Mouse (Mus musculus): ENCODE results near the gene Gm28048.
A peak's percentile ranks its signal among the peaks of the same experiment; 100 is the strongest.

The Gm28048 gene

GRCm38 (mm10) chr11:22981984-22982757 is at the start of gene Gm28048, which contains the start of gene Commd1:
Gene Gm28048 (minus strand): TSS chr11:22982090.
Gene Commd1 (minus strand): TSS chr11:22982382.
- peak; percentile 95 to 98 for DNase-seq (ENCODE audit: low spot score in 2 of 2)

GRCm38 (mm10) chr11:23029399-23029798 is 47.5 kb upstream of the Gm28048 start:
- no peak for DNase-seq (ENCODE audit: low spot score in 2 of 2)

GRCm38 (mm10) chr11:23028957-23029356 is 47.1 kb upstream of the Gm28048 start:
- no peak for DNase-seq (ENCODE audit: low spot score in 2 of 2)

GRCm38 (mm10) chr11:23024169-23024568 is 42.3 kb upstream of the Gm28048 start:
- no peak for DNase-seq (ENCODE audit: low spot score in 2 of 2)

GRCm38 (mm10) chr11:23023155-23023554 is 41.3 kb upstream of the Gm28048 start:
- DNase-seq (ENCODE audit: low spot score in 2 of 2): no peak

GRCm38 (mm10) chr11:23020841-23021240 is 39.0 kb upstream of the Gm28048 start:
- no peak for DNase-seq (ENCODE audit: low spot score in 2 of 2)

- no peak for DNase-seq (ENCODE audit: low spot score in 2 of 2)
Measured at GRCm38 (mm10) chr11:23020116-23020770, 38.4 kb upstream of the Gm28048 start.

GRCm38 (mm10) chr11:23017943-23018342 is 36.1 kb upstream of the Gm28048 start:
- no peak for DNase-seq (ENCODE audit: low spot score in 2 of 2)

- no peak for DNase-seq (ENCODE audit: low spot score in 2 of 2)
Measured at GRCm38 (mm10) chr11:23014996-23015395, 33.1 kb upstream of the Gm28048 start.

- no peak for DNase-seq (ENCODE audit: low spot score in 2 of 2)
Measured at GRCm38 (mm10) chr11:23013580-23014294, 31.8 kb upstream of the Gm28048 start.

- DNase-seq (ENCODE audit: low spot score in 2 of 2): no peak
Measured at GRCm38 (mm10) chr11:23013096-23013495, 31.2 kb upstream of the Gm28048 start.

GRCm38 (mm10) chr11:23008824-23009200 is 26.9 kb upstream of the Gm28048 start:
- no peak for DNase-seq (ENCODE audit: low spot score in 2 of 2)

GRCm38 (mm10) chr11:23008181-23008823 is 26.4 kb upstream of the Gm28048 start:
- DNase-seq (ENCODE audit: low spot score in 2 of 2): peak; percentile 69 to 74

- peak; percentile 32 to 59 for DNase-seq (ENCODE audit: low spot score in 2 of 2)
Measured at GRCm38 (mm10) chr11:23007481-23008180, 25.7 kb upstream of the Gm28048 start, which contains the start of gene Fam161a. Gene Fam161a (plus strand): TSS chr11:23007531.

- DNase-seq (ENCODE audit: low spot score in 2 of 2): no peak
Measured at GRCm38 (mm10) chr11:23007166-23007480, 25.2 kb upstream of the Gm28048 start.

- no peak for DNase-seq (ENCODE audit: low spot score in 2 of 2)
Measured at GRCm38 (mm10) chr11:23005276-23005675, 23.4 kb upstream of the Gm28048 start.

GRCm38 (mm10) chr11:22998308-22998707 is 16.4 kb upstream of the Gm28048 start:
- DNase-seq (ENCODE audit: low spot score in 2 of 2): no peak

GRCm38 (mm10) chr11:22995461-22995860 is 13.6 kb upstream of the Gm28048 start:
- DNase-seq (ENCODE audit: low spot score in 2 of 2): no peak

GRCm38 (mm10) chr11:22994271-22994670 is 12.4 kb upstream of the Gm28048 start:
- DNase-seq (ENCODE audit: low spot score in 2 of 2): no peak

GRCm38 (mm10) chr11:22991218-22991835 is 9.4 kb upstream of the Gm28048 start:
- DNase-seq (ENCODE audit: low spot score in 2 of 2): no peak

All from spleen, postnatal 14 days (tissue).